Mouse (Mus musculus): ENCODE results near the gene Epb41l5. TPM values are rescaled to one million over a fixed set of nuclear protein-coding genes. Genes with fewer than 3 reads are reported as not detected.

Epb41l5 gene
- polyA plus RNA-seq, 1 experiment from 2014 or later, result 49.9 TPM

DNA sequence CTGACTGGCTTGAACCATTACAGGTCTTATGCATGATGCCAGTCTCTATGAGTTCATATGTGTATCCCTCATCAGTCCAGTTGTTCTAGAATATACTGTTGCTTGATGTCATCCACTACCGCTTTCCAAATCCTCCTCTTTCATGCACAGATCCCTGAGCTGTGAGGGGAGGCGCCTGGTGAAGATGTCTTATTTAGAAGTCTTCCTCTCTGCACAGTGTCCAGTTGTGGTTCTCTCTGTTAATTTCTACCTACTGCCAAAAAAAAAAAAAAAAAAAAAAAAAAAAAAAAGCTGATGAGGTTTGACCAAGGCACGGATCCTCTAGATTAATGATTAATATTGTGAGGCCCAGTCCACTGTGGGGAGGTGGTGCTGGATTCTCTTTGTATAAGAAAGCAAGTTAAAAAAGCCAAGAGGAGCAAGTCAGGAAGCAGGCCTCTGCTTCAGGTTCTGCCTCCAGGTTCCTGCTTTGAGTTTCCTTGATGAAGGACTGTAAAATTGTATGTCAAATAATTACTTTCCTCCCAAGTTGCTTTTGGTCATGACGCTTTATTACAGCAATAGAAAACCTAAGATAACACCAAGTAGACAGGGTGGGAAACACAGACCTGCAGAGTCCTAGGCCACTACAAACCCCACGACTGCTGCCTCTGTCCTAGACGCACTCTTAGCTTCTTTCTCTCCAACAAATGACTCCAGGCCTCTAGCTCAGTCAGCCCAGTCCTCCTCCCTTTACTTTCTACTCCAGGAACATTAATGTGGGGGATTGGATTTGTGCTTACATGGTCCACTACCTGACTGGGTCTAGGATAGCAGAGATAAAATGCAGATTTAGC, 11.4 kb downstream of the Epb41l5 start:
- no peak for TF ChIP-seq CTCF (IDR thresholded peaks at IDR 0.05; ENCODE audit: low read depth)
- DNase-seq (no peak), ATAC-seq (ENCODE audit: insufficient read depth) (no peak)
- Histone ChIP-seq H3K4me1 (ENCODE audit: insufficient read depth) (no peaks in the 10 kb centered on the region), H3K27ac (ENCODE audit: low read depth) (no peak overlapping the region; the same call in 1 of the 2 replicates), H3K36me3 (ENCODE audit: insufficient read depth) (0 out of 2 replicates have a peak, but pooled peaks cover 9% of the 10 kb centered on the region), H3K4me3 (ENCODE audit: low read depth, low read length) (no peak overlapping the region), H3K9ac (no peak overlapping the region), H3K9me3 (ENCODE audit: low read depth, low read length) (no peaks in the 10 kb centered on the region), H3K4me2 (no peak overlapping the region), H3K27me3 (ENCODE audit: insufficient read depth, low read length) (no peaks in the 10 kb centered on the region)
- WGBS, result 67% methylated on average over 6 of the region's 6 CpGs

DNA sequence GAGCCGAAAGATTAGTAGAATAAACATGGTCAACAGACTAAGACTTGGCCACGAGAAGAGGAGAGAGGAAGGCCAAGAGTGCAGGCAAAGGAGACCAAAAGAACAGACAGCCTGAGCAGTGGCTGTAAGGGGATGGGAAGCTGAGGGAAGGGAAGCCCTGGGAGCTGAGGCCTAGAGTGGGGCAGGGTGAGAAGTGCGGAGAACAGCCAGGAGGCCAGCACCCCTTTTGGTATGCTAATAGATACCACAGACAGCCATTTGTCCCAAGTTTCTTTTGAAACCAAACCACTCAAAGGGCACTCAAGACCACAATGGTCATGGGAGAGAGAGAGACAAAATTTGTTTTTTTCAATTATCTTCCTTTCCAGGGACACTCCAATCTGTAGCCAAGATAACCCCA, 14.1 kb downstream of the Epb41l5 start:
- no peak for ATAC-seq (ENCODE audit: insufficient read depth)
- Histone ChIP-seq H3K27ac (ENCODE audit: low read depth) (no peak overlapping the region), H3K4me1 (ENCODE audit: insufficient read depth) (no peaks in the 10 kb centered on the region), H3K27me3 (ENCODE audit: insufficient read depth, low read length) (no peaks in the 10 kb centered on the region), H3K9ac (no peak overlapping the region), H3K4me3 (ENCODE audit: low read depth, low read length) (no peak overlapping the region), H3K9me3 (ENCODE audit: low read depth, low read length) (no peaks in the 10 kb centered on the region), H3K4me2 (no peak overlapping the region), H3K36me3 (ENCODE audit: insufficient read depth) (peaks cover 21% of the 10 kb centered on the region)
- TF ChIP-seq CTCF (IDR thresholded peaks at IDR 0.05; ENCODE audit: low read depth), result no peak
- no peak for DNase-seq
- 50% methylated on average over 3 of the region's 3 CpGs for WGBS

DNA sequence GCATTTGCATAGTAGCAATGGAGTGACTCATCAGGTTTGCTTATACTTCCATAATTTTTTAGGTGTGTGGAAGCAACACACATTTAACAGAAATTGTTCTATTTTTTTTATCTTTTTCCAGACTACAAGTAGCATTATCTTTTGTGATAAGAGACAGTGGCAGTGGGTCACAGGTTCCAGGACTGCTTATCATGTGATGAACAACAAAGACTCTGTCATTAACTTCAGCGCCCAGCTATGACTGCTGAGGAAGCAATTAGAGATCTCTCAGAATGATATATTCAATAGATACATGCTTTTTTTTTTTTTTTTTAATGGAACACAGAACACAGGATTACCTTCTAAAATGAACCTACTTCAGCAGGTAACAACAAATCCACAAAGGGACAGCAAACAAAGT, 18.4 kb downstream of the Epb41l5 start:
- H3K4me1 ChIP-seq (ENCODE audit: insufficient read depth), result no peaks in the 10 kb centered on the region
- no peak for DNase-seq
- no peak for TF ChIP-seq CTCF (IDR thresholded peaks at IDR 0.05; ENCODE audit: low read depth)
- no peak overlapping the region for H3K4me2 ChIP-seq
- no peak overlapping the region for H3K9ac ChIP-seq
- H3K27me3 ChIP-seq (ENCODE audit: insufficient read depth, low read length), result no peaks in the 10 kb centered on the region
- no peak for ATAC-seq (ENCODE audit: insufficient read depth)
- H3K36me3 ChIP-seq (ENCODE audit: insufficient read depth), result peaks cover 23% of the 10 kb centered on the region
- 68% methylated on average over 1 of the region's 1 CpGs for WGBS
- H3K4me3 ChIP-seq (ENCODE audit: low read depth, low read length), result no peak overlapping the region
- H3K9me3 ChIP-seq (ENCODE audit: low read depth, low read length), result no peaks in the 10 kb centered on the region
- H3K27ac ChIP-seq (ENCODE audit: low read depth), result no peak overlapping the region

DNA sequence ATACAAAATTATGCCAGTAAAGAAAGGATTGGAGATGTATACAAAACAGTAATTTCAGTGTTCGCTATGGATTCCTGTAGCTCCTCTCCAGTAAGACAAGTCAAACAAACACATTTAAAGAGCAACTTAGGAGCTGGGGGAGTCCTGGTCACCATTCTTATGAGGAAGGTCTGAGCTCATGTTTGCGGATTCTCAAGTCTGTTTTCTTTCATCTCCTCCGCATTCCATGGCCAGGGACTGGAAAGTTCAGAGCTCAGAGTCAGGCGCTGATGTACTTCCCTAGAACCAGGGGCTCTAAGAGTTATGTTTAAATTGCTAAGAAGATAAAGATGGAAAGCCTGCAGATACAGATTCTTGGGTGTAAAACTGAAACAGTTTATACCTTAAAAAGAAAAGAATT, 22.0 kb downstream of the Epb41l5 start:
- H3K4me2 ChIP-seq, result no peak overlapping the region
- no peaks in the 10 kb centered on the region for H3K9me3 ChIP-seq (ENCODE audit: low read depth, low read length)
- H3K27ac ChIP-seq (ENCODE audit: low read depth), result no peak overlapping the region
- no peak overlapping the region for H3K4me3 ChIP-seq (ENCODE audit: low read depth, low read length)
- peaks cover 14% of the 10 kb centered on the region; the same call in 1 of the 2 replicates for H3K36me3 ChIP-seq (ENCODE audit: insufficient read depth)
- 38% methylated on average over 4 of the region's 4 CpGs for WGBS
- H3K4me1 ChIP-seq (ENCODE audit: insufficient read depth), result no peaks in the 10 kb centered on the region
- H3K9ac ChIP-seq, result no peak overlapping the region
- no peaks in the 10 kb centered on the region for H3K27me3 ChIP-seq (ENCODE audit: insufficient read depth, low read length)
- TF ChIP-seq CTCF (IDR thresholded peaks at IDR 0.05; ENCODE audit: low read depth), result no peak
- ATAC-seq (ENCODE audit: insufficient read depth) (no peak), DNase-seq (peak; percentile 20)

DNA sequence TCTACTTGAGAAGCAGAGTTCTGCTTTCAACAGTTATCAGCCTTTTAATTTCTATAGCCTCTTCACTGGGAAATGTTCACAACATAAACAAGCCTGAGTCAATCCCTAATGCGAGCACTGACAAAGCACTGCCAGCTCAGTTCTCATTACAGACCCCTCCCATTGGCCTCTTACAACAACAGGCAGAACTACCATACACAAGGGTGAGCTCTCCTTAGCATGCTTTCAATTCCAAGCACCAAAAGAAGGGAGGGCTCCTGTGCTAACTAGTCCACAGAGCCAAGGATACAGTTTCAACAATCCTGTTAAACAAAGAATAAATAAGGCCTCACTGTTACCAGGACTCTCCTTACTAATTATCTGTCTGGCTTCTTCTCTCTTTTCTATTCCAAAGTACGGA, 24.4 kb downstream of the Epb41l5 start:
- Histone ChIP-seq H3K27me3 (ENCODE audit: insufficient read depth, low read length) (no peaks in the 10 kb centered on the region), H3K27ac (ENCODE audit: low read depth) (no peak overlapping the region), H3K36me3 (ENCODE audit: insufficient read depth) (peaks cover 22% of the 10 kb centered on the region; the same call in 1 of the 2 replicates), H3K4me1 (ENCODE audit: insufficient read depth) (no peaks in the 10 kb centered on the region), H3K4me3 (ENCODE audit: low read depth, low read length) (no peak overlapping the region), H3K9ac (no peak overlapping the region), H3K4me2 (no peak overlapping the region), H3K9me3 (ENCODE audit: low read depth, low read length) (no peaks in the 10 kb centered on the region)
- DNase-seq (peak; percentile 31), ATAC-seq (ENCODE audit: insufficient read depth) (no peak; the same call in 1 of the 2 replicates)
- 32% methylated on average over 2 of the region's 2 CpGs for WGBS
- no peak for TF ChIP-seq CTCF (IDR thresholded peaks at IDR 0.05; ENCODE audit: low read depth)

DNA sequence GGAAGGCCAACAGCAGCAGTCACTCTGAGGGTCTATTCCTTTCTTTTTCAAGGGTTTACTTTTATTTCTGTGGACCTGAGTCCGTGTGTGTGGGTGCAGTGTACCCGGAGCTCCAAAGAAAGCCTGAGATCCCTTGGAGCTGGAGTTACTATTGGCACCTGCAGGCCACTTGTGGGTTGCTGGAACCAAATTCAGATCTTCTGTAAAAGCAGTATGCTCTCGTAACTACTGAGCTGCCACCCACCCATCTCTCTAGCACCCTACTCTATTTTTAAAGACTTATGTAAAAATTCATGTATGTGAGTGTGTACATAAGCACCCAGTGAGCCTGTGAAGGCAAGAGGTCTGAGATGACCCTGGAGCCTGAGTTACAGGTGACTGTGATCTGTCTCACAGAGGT, 43.4 kb downstream of the Epb41l5 start:
- no peak overlapping the region for H3K9ac ChIP-seq
- 84% methylated on average over 3 of the region's 3 CpGs for WGBS
- no peak for ATAC-seq (ENCODE audit: insufficient read depth)
- H3K4me3 ChIP-seq (ENCODE audit: low read depth, low read length), result no peak overlapping the region
- H3K4me2 ChIP-seq, result no peak overlapping the region
- no peak overlapping the region for H3K27ac ChIP-seq (ENCODE audit: low read depth)
- H3K27me3 ChIP-seq (ENCODE audit: insufficient read depth, low read length), result no peaks in the 10 kb centered on the region
- peaks cover 35% of the 10 kb centered on the region for H3K36me3 ChIP-seq (ENCODE audit: insufficient read depth)
- TF ChIP-seq CTCF (IDR thresholded peaks at IDR 0.05; ENCODE audit: low read depth), result no peak
- DNase-seq, result no peak
- no peaks in the 10 kb centered on the region for H3K4me1 ChIP-seq (ENCODE audit: insufficient read depth)
- H3K9me3 ChIP-seq (ENCODE audit: low read depth, low read length), result no peaks in the 10 kb centered on the region

DNA sequence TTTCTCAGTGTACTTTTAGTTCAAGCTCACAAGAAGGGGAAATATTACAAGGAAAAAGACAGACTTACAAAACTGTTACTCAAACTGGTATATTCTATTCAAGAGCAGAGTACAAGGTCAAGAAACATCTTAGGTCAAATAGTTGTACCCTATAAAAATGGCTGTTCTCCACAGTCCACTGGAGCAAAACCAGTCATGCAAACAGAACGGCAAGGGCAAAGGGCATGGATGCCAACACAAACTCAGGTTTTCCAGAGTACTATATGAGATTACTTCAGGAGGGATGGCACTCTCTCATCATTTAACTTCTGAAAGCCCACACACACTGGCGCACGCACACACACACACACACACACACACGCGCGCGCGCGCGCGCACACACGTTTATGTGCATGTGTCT, 46.4 kb downstream of the Epb41l5 start:
- Histone ChIP-seq H3K36me3 (ENCODE audit: insufficient read depth) (peaks cover 22% of the 10 kb centered on the region), H3K27me3 (ENCODE audit: insufficient read depth, low read length) (no peaks in the 10 kb centered on the region), H3K27ac (ENCODE audit: low read depth) (no peak overlapping the region), H3K9me3 (ENCODE audit: low read depth, low read length) (no peaks in the 10 kb centered on the region), H3K4me3 (ENCODE audit: low read depth, low read length) (no peak overlapping the region), H3K4me2 (no peak overlapping the region), H3K4me1 (ENCODE audit: insufficient read depth) (no peaks in the 10 kb centered on the region), H3K9ac (no peak overlapping the region)
- no peak for ATAC-seq (ENCODE audit: insufficient read depth)
- DNase-seq, result no peak
- no peak for TF ChIP-seq CTCF (IDR thresholded peaks at IDR 0.05; ENCODE audit: low read depth)
- WGBS, result 97% methylated on average over 12 of the region's 12 CpGs
